Mouse (Mus musculus) intestine, embryonic 16.5 days (tissue): ENCODE results near the gene Olfml2a. TPM values are rescaled to one million over a fixed set of nuclear protein-coding genes. Genes with fewer than 3 reads are reported as not detected.

ENCODE experiments used
- ATAC-seq: fragments of 200-750 bp; cut with Nextera tagmentation; 2 replicates; pipeline ENCODE4 v1.8.0; 2017; ENCODE audit warnings: moderate TSS enrichment, moderate library complexity
- H3K27ac ChIP-seq: fragments of 300-500 bp; sonication (generic); 2 replicates; pipeline ENCODE4 v1.5.1; 2014; ENCODE audit warnings: mild to moderate bottlenecking, low read length
- H3K27me3 ChIP-seq: fragments of 300-500 bp; sonication (generic); replicated peaks from 2 replicates; pipeline ENCODE4 v1.6.1; 2014; ENCODE audit warnings: low read length, control low read depth, mixed read lengths; ENCODE audit not compliant: control insufficient read depth, insufficient read depth
- H3K36me3 ChIP-seq: fragments of 300-500 bp; sonication (generic); 2 replicates; pipeline ENCODE4 v1.6.1; 2014; ENCODE audit warnings: low read length, control low read depth; ENCODE audit not compliant: control insufficient read depth, insufficient read depth
- H3K4me1 ChIP-seq: fragments of 300-500 bp; sonication (generic); 2 replicates; pipeline ENCODE4 v1.6.1; 2014; ENCODE audit warnings: low read length, control low read depth, mixed read lengths; ENCODE audit not compliant: control insufficient read depth, insufficient read depth
- H3K4me2 ChIP-seq: fragments of 300-500 bp; sonication (generic); 2 replicates; pipeline ENCODE4 v1.6.1; 2014; ENCODE audit warnings: low read depth, low read length, control low read depth
- H3K4me3 ChIP-seq: fragments of 300-500 bp; sonication (generic); 2 replicates; pipeline ENCODE4 v1.5.1; 2014; ENCODE audit warnings: mild to moderate bottlenecking, low read length
- H3K9ac ChIP-seq: fragments of 300-500 bp; sonication (generic); 2 replicates; pipeline ENCODE4 v1.6.1; 2014; ENCODE audit warnings: low read depth, low read length
- H3K9me3 ChIP-seq: fragments of 300-500 bp; sonication (generic); 2 replicates; pipeline ENCODE4 v1.6.1; 2016; ENCODE audit warnings: low read length, control low read depth; ENCODE audit not compliant: control insufficient read depth
- WGBS: fragments of 180-500 bp; shearing (Covaris S2); extraction: QIAGEN DNeasy Blood & Tissue Kit; methylation state at CpG from one replicate; pipeline ENCODE4 v1.1.7; 2014; 5-methylcytosine and 5-hydroxymethylcytosine counted together
- polyA plus RNA-seq: library from polyadenylated mRNA; unstranded; fragments of >200 nt; fragmentation: Nextera tagmentation; extraction: Ambion mirVana; gene quantifications from 2 replicates; pipeline ENCODE4 v1.2.1, GENCODE M21; 2015

Gene Olfml2a
- polyA plus RNA-seq, 1 experiment from 2014 or later: 1.8 TPM

DNA sequence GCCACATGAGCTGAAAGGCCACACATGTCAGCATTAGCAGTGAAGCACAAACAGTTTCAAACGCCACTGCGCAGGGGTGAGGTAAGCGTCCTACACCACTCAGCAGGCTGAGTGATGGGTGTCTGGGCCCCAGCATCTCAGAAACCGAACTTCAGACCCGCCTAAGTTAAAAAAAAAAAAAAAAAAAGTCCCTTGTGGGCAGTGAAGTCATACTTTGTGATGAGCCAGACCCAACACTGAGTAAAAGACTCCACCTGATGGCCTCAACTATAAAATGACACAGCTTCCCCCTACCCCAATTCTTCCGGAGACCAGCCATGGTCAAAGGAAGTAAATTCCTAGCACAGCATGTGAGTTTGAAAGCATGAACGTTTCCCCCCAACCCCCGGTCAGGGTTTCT, 71.3 kb downstream of the Olfml2a start:
- no peaks in the 10 kb centered on the region for H3K27me3 ChIP-seq
- peak overlapping the region; percentile 71 for H3K4me2 ChIP-seq
- no peaks in the 10 kb centered on the region for H3K9me3 ChIP-seq
- no peak overlapping the region for H3K27ac ChIP-seq
- H3K4me3 ChIP-seq: peak overlapping the region; percentile 67
- H3K4me1 ChIP-seq: peaks cover 39% of the 10 kb centered on the region
- peaks cover 17% of the 10 kb centered on the region for H3K36me3 ChIP-seq
- H3K9ac ChIP-seq: peak overlapping the region; percentile 46
- WGBS: 54% methylated on average over 8 of the region's 8 CpGs
- ATAC-seq: no peak

DNA sequence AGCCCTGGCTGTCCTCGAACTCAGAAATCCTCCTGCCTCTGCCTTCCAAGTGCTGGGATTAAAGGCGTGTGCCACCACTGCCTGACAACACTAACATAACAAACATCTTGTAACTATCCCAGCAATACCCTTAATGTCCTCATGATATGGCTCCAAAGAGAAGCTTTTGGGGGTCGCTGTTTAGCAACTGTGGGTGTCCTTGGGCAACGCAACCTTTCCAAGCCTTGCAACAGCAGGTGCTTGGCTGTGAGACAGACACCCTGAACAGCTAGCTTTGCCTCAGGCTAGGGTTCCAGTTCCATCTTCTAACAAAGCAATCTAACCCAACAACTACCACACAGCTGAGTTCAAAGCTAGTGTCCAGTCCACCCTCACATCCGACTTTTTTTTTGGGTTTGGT, 71.7 kb downstream of the Olfml2a start:
- Histone ChIP-seq H3K4me2 (peak overlapping the region; percentile 71), H3K4me3 (peak overlapping the region; percentile 67), H3K9me3 (no peaks in the 10 kb centered on the region), H3K9ac (peak overlapping the region; percentile 88), H3K36me3 (peaks cover 17% of the 10 kb centered on the region), H3K4me1 (peaks cover 39% of the 10 kb centered on the region), H3K27ac (0 out of 2 replicates have a peak overlapping the region, but pooled peaks have one; percentile 26), H3K27me3 (no peaks in the 10 kb centered on the region)
- no peak for ATAC-seq
- 69% methylated on average over 5 of the region's 5 CpGs for WGBS

DNA sequence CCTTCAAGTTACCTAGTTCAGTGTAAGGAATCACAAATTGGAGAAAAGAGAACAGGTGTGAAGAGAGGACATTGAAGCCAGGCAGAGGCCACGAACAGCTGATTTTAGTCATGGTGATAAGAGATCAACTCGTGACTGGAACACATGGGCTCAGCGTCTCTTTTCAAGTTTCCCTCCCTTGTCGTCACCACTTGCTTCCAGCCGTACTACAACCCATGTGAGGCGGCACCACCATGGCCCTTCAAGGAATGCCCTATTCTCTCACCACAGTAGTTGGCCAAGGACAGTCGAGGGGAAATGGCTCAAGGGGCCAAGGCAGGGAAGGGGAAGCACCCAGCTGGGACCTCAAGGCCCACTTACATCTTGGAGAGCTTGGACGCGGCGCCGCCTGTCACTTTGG, 72.6 kb downstream of the Olfml2a start:
- H3K36me3 ChIP-seq: peaks cover 17% of the 10 kb centered on the region
- H3K27me3 ChIP-seq: no peaks in the 10 kb centered on the region
- peaks cover 42% of the 10 kb centered on the region for H3K4me1 ChIP-seq
- peak overlapping the region; percentile 88 for H3K9ac ChIP-seq
- H3K4me3 ChIP-seq: peak overlapping the region; percentile 67
- no peak for ATAC-seq
- 1% methylated on average over 11 of the region's 11 CpGs for WGBS
- no peaks in the 10 kb centered on the region for H3K9me3 ChIP-seq
- H3K27ac ChIP-seq: peak overlapping the region; percentile 84
- H3K4me2 ChIP-seq: peak overlapping the region; percentile 71

DNA sequence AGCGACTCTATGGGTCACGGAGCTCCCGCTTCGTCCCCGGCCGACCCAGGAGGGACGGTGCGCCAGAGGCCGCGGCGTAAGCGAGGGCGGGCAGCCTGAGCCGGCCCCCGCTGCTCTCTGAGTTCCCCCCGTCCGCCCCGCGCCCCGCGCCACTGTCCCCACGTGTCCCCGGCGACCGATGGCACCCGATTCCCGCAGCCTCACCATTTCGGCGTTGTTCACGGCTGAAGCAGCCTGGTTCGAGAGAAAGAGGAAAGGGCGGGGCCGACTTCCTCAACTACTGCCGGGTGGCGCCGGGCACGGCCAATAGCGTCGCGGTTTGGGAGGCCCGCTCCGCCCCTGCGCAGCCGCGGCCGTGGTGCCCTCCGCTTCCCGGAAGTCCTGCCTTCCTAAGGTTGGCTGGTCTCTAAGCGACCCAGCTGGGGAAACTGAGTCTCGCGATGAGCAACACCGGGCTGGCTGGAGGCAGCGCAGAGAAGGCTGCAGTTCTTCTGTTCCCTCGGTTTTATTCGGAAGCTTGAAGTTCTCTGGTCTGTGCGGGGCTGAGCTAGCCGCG, 73.2 kb downstream of the Olfml2a start, which contains the start of gene Arpc5l:
TSS of gene Arpc5l (plus strand) at position 469 of the 556 bp plus-strand sequence.
- ATAC-seq: peak; percentile 83
- peak within 1 kb of the TSS; percentile 71 for H3K4me2 ChIP-seq
- H3K36me3 ChIP-seq: peaks cover 17% of the 10 kb centered on the region
- H3K4me3 ChIP-seq: peak within 1 kb of the TSS; percentile 67
- no peaks in the 10 kb centered on the region for H3K9me3 ChIP-seq
- peaks cover 41% of the 10 kb centered on the region for H3K4me1 ChIP-seq
- H3K9ac ChIP-seq: peak within 1 kb of the TSS; percentile 88
- WGBS: 0% methylated on average over 56 of the region's 58 CpGs
- H3K27me3 ChIP-seq: no peaks in the 10 kb centered on the region
- peak within 1 kb of the TSS; percentile 84 for H3K27ac ChIP-seq

DNA sequence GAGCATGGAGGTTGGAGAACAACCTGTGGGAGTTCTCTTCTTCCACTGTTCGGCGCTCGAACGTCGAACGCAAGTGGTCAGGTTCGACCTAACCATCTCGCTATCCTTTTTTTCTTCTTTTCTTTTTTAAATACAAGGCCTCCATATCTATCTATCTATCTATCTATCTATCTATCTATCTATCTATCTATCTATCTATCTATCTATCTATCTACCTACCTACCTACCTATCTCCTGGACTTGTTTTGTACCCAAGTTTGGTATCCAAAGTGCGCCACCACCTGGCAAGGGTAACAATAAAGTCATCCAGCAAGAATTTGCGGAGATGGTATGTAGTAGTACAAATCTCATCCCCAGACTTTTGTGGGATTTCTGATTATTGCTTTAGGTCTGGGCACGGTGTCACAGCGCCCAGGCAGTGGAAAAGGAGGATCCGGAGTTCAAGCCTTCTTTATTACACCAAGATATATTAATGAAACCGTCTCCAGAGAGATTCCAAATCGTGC, 73.8 kb downstream of the Olfml2a start, which contains the start of gene Rpl35:
TSS of gene Rpl35 (minus strand) at position 51 of the 506 bp plus-strand sequence.
- peak within 1 kb of the TSS; percentile 71 for H3K4me2 ChIP-seq
- peak within 1 kb of the TSS; percentile 84 for H3K27ac ChIP-seq
- 9% methylated on average over 15 of the region's 15 CpGs for WGBS
- peak within 1 kb of the TSS; percentile 88 for H3K9ac ChIP-seq
- H3K36me3 ChIP-seq: peaks cover 13% of the 10 kb centered on the region
- ATAC-seq: no peak
- H3K27me3 ChIP-seq: no peaks in the 10 kb centered on the region
- H3K4me3 ChIP-seq: peak within 1 kb of the TSS; percentile 67
- H3K9me3 ChIP-seq: no peaks in the 10 kb centered on the region
- peaks cover 37% of the 10 kb centered on the region for H3K4me1 ChIP-seq

DNA sequence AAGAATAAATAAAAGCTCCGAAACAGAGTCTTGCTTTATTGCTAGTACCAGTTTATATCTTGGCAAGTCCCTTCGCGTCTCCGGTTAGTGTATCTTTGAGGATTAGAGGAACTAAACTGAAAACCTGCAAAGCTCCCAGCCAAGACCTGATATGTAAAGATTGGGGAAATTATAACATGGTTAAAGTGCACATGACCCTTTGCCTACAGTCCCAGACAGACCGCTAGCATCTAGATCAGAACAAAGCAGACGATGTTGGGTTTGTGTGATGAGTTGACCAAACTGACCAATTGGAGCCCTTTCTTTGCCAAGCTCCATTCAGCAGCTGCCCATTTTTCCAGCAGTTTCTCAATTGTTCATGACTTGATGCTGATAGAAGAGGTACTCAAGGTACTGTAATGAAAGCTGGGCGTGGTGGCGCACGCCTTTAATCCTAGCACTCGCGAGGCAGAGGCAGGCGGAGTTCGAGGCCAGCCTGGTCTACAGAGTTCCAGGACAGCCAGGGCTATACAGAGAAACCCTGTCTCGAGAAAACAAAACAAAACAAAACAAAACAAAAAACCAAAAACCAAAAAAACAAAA, 74.5 kb downstream of the Olfml2a start:
- Histone ChIP-seq H3K9ac (0 out of 2 replicates have a peak overlapping the region, but pooled peaks have one; percentile 28), H3K4me2 (peak overlapping the region; percentile 62), H3K9me3 (no peaks in the 10 kb centered on the region), H3K27me3 (no peaks in the 10 kb centered on the region), H3K4me1 (peaks cover 40% of the 10 kb centered on the region), H3K36me3 (peaks cover 9% of the 10 kb centered on the region; the same call in 1 of the 2 replicates), H3K27ac (no peak overlapping the region), H3K4me3 (peak overlapping the region; percentile 67)
- ATAC-seq: no peak
- WGBS: 86% methylated on average over 14 of the region's 14 CpGs

DNA sequence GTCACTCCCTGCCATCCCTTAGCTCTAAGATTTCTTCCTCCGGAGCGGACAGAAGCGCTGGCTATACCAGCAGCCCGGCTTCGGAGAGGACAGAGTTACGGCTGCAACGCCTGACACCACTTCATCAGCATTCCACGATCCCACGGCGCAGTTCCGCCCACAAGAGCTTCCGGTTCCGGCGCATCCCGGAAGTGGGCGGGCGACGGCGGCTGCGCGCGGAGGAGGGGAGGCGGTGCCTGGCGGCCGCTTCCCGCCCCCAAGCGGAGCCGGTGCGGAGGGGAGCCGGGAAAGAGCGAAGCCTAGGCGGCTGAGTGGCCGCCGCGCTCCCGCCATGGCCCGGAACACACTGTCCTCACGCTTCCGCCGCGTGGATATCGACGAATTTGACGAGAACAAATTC, 76.1 kb downstream of the Olfml2a start:
- peaks cover 33% of the 10 kb centered on the region for H3K4me1 ChIP-seq
- H3K9me3 ChIP-seq: no peaks in the 10 kb centered on the region
- peak overlapping the region; percentile 81 for H3K4me2 ChIP-seq
- H3K4me3 ChIP-seq: peak overlapping the region; percentile 87
- peaks cover 5% of the 10 kb centered on the region; the same call in 1 of the 2 replicates for H3K36me3 ChIP-seq
- peak overlapping the region; percentile 94 for H3K9ac ChIP-seq
- no peaks in the 10 kb centered on the region for H3K27me3 ChIP-seq
- peak; percentile 88 for ATAC-seq
- peak overlapping the region; percentile 85 for H3K27ac ChIP-seq
- under 1% methylated on average over 38 of the region's 44 CpGs for WGBS

DNA sequence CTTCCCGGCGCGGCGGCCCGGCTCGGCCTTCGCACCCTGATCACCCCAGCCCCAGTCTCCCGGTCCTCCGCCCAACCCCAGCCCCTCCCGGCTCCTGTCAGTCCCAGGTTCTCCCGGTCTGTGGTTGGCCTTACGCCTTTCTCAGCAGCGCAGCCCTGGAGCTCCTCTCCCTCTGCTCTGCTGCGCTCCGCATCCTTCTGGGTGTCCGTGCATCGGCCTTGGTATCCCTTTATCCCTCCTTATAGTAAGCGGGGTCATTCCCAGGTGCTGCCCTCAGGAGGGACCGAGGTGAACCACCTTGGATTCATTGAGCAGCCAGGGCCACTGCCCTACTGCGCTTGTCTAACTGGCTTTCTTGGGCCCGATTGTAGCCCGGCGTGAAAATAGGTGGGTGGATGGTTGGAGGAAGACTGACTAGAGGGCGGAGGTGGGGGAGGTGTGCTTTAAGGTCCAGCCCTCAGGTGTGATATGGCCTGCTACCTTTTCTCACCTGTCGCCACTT, 76.6 kb downstream of the Olfml2a start:
- Histone ChIP-seq H3K9ac (peak overlapping the region; percentile 94), H3K36me3 (0 out of 2 replicates have a peak, but pooled peaks cover 2% of the 10 kb centered on the region), H3K4me1 (peaks cover 28% of the 10 kb centered on the region), H3K4me3 (peak overlapping the region; percentile 87), H3K9me3 (no peaks in the 10 kb centered on the region), H3K27me3 (no peaks in the 10 kb centered on the region), H3K4me2 (peak overlapping the region; percentile 81), H3K27ac (peak overlapping the region; percentile 85)
- ATAC-seq: peak; percentile 45
- under 1% methylated on average over 25 of the region's 25 CpGs for WGBS

DNA sequence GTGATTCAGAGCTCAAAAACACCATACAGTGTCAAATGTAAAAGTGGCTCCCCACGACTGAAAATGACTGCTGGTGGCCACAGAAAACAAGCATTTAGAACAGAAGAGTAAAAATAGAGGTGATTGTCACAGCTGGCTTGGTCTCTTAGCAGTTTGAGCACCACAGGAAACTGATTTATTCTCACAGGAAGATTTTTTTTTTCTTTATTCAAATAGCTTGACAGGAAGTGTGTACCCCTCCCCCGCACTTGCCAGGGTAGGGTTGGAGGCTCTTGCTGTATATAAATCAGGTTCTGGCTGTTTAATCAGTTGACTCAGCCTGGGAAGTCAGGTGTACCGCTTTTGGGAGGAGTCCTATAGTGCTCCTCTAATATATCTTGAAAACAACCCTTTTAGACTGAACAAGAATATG, 77.2 kb downstream of the Olfml2a start:
- peak overlapping the region; percentile 94 for H3K9ac ChIP-seq
- H3K9me3 ChIP-seq: no peaks in the 10 kb centered on the region
- H3K27me3 ChIP-seq: no peaks in the 10 kb centered on the region
- 12% methylated on average over 3 of the region's 3 CpGs for WGBS
- no peaks in the 10 kb centered on the region for H3K36me3 ChIP-seq
- peaks cover 23% of the 10 kb centered on the region for H3K4me1 ChIP-seq
- H3K27ac ChIP-seq: peak overlapping the region; percentile 85
- H3K4me3 ChIP-seq: peak overlapping the region; percentile 87
- ATAC-seq: no peak
- peak overlapping the region; percentile 81 for H3K4me2 ChIP-seq
